Mouse (Mus musculus) ES-Bruce4 (cell line): ENCODE measurements around the gene Adm2.

Experiments
- CTCF ChIP-seq: IDR thresholded peaks from one replicate; pipeline ENCODE4 v1.8.1; 2011; ENCODE audit warnings: low read depth, low read length
- EP300 ChIP-seq: IDR thresholded peaks from 2 replicates; pipeline ENCODE4 v1.6.1; 2011; ENCODE audit warnings: low read depth, low read length; ENCODE audit not compliant: insufficient read depth

GRCm38 (mm10) chr15:89275497-89275896, 47.0 kb upstream of the Adm2 start:
- TF ChIP-seq EP300 (no peak), CTCF (no peak)
